19 mouse cellular contexts compared by ENCODE assay signal in genomic region chr13:113401373-113402010, GRCm38 (mm10).
DNase-seq lines count a peak whose midpoint lies in the region; ATAC-seq and TF ChIP-seq lines count a peak whose summit lies in the region.
"Had no signal": no experiment of that assay in that cellular context is flagged by ENCODE, and none has a peak within 500 bp of the region (broad histone marks: within the 10 kb centered on the region; RNA-seq: fewer than 3 reads in every experiment).

No protein-coding gene starts in this region.

- peak; percentile 12 to 15 for DNase-seq in gastrocnemius, adult 8-10 months (ENCODE audit: low spot score in 2 of 2)
- no peak for DNase-seq in gastrocnemius, postnatal 10 days
- no peak for DNase-seq in kidney, adult 2 months
- DNase-seq in 3T3-L1 (ENCODE audit: low read depth, low spot score) = peak; percentile 33
- DNase-seq in gastrocnemius, postnatal 25 days = peak; percentile 46
- DNase-seq in adrenal gland, adult 8-10 months = no peak
- DNase-seq: adrenal gland, postnatal 10 days; cerebellum, adult 11 months; cerebellum, adult 8-10 months; cerebellum, postnatal 25 days had no signal

- WGBS in kidney, embryonic 15.5 days = 65% methylated on average over 4 of the region's 4 CpGs
- WGBS in kidney, adult 2 months = 80% methylated on average over 4 of the region's 4 CpGs

- TF ChIP-seq POLR2A in kidney, adult 2 months (IDR thresholded peaks at IDR 0.05; ENCODE audit: low read depth, low read length) = no peak

- no peaks in the 10 kb centered on the region for H3K27me3 ChIP-seq in kidney, embryonic 15.5 days
- H3K27me3 ChIP-seq in kidney, adult 2 months (replicated peaks; ENCODE audit: control insufficient read depth, insufficient read depth, low read length) = no peaks in the 10 kb centered on the region
- H3K27me3 ChIP-seq: embryonic facial prominence, embryonic 13.5 days; forebrain, embryonic 12.5 days had no signal

- no peaks in the 10 kb centered on the region for H3K36me3 ChIP-seq in kidney, embryonic 15.5 days
- H3K36me3 ChIP-seq in kidney, adult 2 months (ENCODE audit: control insufficient read depth, insufficient read depth, low read length) = no peaks in the 10 kb centered on the region
- H3K36me3 ChIP-seq: embryonic facial prominence, embryonic 13.5 days; forebrain, embryonic 12.5 days; hindbrain, embryonic 10.5 days had no signal

- no peak overlapping the region for H3K4me3 ChIP-seq in kidney, embryonic 15.5 days (replicated peaks)
- no peak overlapping the region for H3K4me3 ChIP-seq in kidney, adult 2 months (ENCODE audit: insufficient read depth, low read depth, low read length)
- H3K4me3 ChIP-seq: embryonic facial prominence, embryonic 13.5 days; forebrain, embryonic 12.5 days; heart, adult 2 months; hindbrain, embryonic 10.5 days had no signal

- peak overlapping the region; percentile 55 for H3K27ac ChIP-seq in kidney, embryonic 15.5 days
- no peak overlapping the region for H3K27ac ChIP-seq in kidney, adult 2 months (ENCODE audit: insufficient read depth, low read depth, low read length)
- H3K27ac ChIP-seq: embryonic facial prominence, embryonic 13.5 days; forebrain, embryonic 12.5 days; heart, adult 2 months; hindbrain, embryonic 10.5 days; hindbrain, embryonic 14.5 days had no signal

- peak; percentile 58 for ATAC-seq in kidney, embryonic 15.5 days (replicated peaks; ENCODE audit: low FRiP score)
- ATAC-seq: forebrain, embryonic 16.5 days; intestine, postnatal 0 days had no signal

- no peak overlapping the region for H3K4me2 ChIP-seq in kidney, embryonic 15.5 days
- H3K4me2 ChIP-seq: embryonic facial prominence, embryonic 13.5 days; forebrain, embryonic 12.5 days; heart, embryonic 11.5 days; hindbrain, embryonic 14.5 days had no signal

- no peaks in the 10 kb centered on the region for H3K9me3 ChIP-seq in kidney, embryonic 15.5 days (replicated peaks)
- H3K9me3 ChIP-seq: embryonic facial prominence, embryonic 13.5 days; forebrain, embryonic 12.5 days; hindbrain, embryonic 10.5 days had no signal

- no peak overlapping the region for H3K9ac ChIP-seq in kidney, embryonic 15.5 days
- H3K9ac ChIP-seq: embryonic facial prominence, embryonic 13.5 days; forebrain, embryonic 12.5 days; hindbrain, embryonic 14.5 days had no signal

- TF ChIP-seq CTCF in kidney, adult 2 months (conservative IDR thresholded peaks at IDR 0.05; ENCODE audit: insufficient read depth, insufficient read length, low read depth, low read length) = no peak

- 0 out of 2 replicates have a peak, but pooled peaks cover 4% of the 10 kb centered on the region for H3K4me1 ChIP-seq in kidney, embryonic 15.5 days
- H3K4me1 ChIP-seq in kidney, adult 2 months (ENCODE audit: control insufficient read depth, insufficient read depth, low read length) = no peaks in the 10 kb centered on the region
- H3K4me1 ChIP-seq: forebrain, embryonic 12.5 days; hindbrain, embryonic 10.5 days had no signal

Comparison
In these comparisons a context has a peak if more than half of its experiments do, and no peak if none do; other contexts are left out.
1. DNase-seq: peak in gastrocnemius, adult 8-10 months (2 of 2), 3T3-L1 (single experiment) and gastrocnemius, postnatal 25 days (single experiment); none in gastrocnemius, postnatal 10 days (single experiment), kidney, adult 2 months (single experiment) and adrenal gland, adult 8-10 months (single experiment).